Mouse (Mus musculus) urinary bladder, postnatal 36 days (tissue): ENCODE results near the gene Slc6a15.

ENCODE experiments used
- DNase-seq, 2 experiments: peaks; one replicate each; pipeline ENCODE4 v3.0.0; 2022; ENCODE audit warnings: low spot score in 2 of 2, mixed read lengths in 1 of 2

Slc6a15 gene

DNA sequence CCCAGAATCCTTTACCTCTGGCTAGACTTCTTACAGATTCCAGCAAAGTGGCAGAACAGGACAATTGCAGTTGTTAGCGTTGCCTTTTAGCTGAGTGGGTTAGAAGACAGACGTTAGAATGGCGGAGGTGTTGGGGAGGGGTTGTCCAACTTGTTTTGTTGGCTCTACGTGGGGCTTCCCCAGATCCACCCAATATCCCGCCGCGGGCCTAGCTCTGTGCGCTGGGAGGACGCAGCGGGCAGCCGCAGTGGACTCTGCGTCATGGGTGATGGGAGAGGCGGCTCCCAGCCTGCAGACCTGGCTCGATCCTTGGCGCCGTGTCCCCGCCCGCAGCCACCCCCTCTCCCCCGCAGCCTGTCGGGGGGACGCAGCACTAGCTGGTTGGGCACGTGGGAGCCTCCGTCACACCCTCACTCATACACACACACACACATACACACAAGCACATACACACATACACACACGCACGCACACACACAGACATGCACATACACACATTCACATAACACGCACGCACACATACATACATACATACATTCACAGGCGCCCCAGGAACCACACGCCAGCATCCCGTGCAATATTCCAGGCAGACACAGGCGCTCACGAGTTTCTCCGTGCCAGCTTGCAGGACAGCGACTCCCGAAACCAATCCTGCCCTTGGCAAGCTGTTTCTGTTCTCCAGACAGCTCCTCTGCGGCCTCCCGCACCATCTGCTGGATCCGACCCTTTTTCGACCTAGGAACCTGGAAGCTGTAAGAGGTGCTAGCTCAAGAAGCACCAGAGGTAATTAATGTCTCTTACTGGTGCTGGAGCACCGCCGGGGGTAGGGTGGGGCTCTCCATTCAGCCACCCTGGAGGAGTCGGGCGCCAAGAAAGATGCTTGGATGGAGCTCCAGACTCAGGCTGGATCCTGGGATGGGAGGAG, at the start of gene Slc6a15:
Gene Slc6a15, plus strand, starts transcription at position 413 of the 925 bp plus-strand sequence.
- DNase-seq: no peak

DNA sequence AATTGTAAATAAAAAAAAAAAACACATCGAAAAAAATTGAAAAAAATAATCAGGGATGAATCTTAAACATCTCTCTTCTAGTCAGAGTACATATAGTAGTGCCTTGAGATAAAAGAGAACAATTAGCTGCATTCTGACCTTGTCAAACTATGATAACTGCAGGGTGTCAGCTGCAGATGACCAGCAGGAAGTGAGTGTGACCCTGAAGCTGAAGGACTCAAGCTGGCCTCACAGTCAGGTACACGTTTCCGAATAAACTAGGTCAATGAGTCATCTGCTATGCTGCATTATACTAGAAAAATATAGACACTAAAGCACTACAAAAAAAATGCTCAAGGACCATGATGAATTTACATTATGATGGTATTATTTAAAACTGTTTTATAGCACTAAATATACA, 45.6 kb upstream of the Slc6a15 start:
- DNase-seq: no peak

DNA sequence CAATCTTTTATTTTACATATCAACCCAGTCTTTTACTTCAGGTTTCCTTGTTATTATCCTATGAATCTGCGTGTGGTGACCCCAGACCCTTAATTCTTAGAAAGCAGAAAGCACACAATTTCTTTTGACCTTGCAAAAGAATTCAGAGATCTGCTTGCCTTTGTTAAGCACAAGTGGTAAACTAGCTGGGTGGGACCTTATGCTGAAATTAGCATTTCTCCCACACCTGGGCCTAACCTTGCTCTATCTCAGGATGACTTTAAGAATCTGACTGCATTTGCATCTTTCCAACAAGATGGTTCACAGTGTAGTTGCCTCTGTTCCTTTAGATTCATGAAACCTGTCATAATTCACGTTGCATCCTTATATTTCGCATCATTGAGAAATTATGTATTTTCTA, 44.2 kb upstream of the Slc6a15 start:
- DNase-seq: no peak

DNA sequence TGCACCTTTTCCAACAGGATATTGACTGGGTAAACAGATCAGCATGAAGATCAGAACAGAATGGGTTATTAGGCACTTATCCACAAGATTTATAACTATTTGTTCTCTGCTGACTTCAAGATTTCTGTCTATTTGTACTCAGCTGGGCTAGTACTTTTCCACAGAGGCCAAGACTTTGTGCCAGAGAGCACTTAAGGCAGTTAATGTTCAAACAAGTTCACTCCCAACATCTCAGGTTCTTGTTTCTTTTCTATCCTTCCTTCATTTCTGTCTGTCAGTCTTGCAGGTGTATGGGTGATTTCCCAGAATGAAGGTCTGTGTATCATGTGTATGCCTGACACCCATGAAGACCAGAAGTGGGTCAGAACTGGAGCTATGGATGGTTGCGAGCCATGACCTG, 33.3 kb upstream of the Slc6a15 start:
- DNase-seq: no peak

DNA sequence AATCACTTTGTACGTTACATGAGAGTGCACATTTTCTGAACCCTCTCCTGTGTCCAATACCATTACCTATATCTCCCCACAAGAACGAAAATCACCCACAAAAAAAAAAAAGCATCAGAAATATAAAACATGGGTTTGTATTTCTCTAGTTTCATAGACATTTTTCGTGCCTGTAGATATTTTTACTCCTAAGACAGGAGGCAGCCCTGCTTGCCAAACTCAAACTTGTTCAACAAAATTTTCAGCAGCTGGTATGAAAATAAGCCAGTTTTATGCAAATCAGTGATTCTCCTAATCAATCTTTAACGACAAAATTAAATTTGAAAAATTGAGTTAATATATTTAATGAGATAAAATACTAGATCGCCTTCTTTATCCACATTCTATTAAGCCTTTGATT, 27.7 kb upstream of the Slc6a15 start:
- no peak for DNase-seq

DNA sequence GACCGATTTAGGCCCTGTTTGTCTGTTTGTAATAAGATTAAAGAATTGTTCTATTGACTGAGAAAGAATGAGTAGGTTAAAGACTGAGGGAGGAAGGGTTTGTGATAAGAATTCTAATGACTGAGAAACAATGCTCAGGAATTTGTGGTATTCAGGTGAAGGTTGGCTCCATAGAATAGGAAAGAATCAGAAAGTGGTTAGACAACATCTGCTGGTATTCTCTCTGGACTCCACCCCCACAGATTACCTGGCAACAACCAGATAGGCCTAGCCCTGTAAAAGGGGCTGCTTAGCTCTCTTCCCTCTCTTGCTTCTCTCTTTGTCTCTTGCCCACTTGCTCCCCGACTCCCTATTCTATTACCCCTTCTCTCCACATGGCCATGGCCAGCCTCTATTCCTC, 20.8 kb upstream of the Slc6a15 start:
- DNase-seq: no peak

DNA sequence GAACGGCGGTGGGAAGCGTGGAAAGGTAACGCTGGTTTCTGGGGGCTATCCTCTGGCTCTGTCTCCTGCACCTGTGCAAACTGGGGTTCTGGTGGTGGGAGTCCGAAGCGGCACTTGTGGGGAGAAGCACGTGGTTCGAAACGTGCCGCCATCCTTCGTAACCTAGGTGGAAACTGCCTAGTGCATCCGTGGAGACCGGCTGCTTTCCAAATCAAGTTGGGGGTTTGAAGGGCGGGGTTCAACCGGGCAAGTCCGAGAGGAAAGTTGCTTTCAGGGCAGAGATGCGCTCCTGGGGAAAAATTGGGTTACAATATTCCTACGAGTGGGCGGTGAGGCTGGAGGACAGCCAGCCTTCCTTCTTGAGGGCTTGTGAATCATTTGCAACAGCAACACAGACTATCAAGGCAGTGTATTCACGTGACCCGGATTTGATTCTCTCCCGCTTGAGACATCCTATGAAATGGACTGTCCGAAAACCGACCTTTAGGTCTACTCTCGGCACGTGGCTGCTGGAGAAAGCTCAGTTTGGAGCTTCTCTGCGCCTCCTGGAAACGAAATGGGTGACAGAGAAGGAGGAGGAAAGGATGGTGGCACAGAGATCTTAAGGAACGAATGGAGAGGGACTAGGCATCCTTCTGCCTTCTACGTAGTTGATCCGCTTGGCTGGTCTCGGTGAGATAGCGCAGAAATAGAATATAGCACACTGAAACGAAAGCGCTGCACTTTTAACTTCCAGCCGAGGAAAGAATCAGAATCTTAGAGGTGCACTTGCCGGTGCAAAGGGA, 905 bp downstream of the Slc6a15 start:
- no peak for DNase-seq

DNA sequence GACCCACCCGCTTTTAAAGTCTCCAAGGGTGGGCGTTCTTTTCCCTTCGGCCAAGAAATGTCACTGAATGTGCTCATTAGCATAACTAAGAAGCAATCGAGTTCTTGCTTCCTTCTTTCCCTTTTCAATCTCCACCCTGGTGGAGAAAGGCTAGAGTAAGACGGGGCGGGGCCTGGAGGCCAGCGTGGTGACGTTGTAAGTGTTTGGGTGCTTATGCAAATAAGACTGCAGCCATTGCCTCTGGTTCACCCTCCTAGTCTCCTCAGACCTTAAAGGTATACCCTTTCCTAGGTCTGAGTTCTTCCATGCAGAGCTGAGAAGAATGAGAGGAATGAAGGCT, 1.5 kb downstream of the Slc6a15 start:
- peak; percentile 9 to 31 for DNase-seq

DNA sequence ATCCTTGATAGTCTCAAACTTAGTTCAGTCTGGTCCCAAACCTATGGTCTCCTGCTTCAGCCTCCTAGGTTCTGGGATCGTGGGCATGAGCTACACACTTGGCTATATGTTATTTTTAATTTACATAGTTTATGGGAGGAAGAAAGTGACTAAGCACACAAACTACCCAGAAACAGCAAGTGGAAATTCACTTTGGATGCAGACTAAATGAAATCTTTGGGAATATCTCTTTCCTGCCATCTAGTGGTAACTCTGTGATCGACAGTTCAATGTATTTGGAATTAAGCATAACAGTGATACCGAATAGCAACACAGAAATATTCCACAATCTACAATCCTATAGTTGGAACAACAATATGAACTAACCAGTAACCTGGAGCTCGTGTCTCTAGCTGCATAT, 34.6 kb downstream of the Slc6a15 start:
- DNase-seq: no peak

DNA sequence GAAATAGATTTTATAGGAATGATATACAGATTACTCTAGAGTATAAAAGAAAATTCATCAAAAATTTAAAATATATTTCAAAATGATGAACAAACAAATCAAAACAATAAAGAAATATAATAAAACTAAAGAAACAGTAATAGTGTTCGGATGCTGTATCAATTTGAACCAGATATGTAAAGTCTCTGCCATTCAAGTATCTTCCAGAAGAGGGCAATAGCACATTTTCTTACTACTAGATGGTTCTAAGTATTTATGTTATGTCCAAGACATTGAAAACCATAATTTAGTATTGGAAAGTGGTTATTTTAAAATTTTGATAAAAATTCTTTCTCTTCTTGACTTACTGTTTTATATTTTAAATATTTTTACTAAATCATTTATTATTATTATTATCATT, 60.1 kb downstream of the Slc6a15 start:
- DNase-seq: no peak

DNA sequence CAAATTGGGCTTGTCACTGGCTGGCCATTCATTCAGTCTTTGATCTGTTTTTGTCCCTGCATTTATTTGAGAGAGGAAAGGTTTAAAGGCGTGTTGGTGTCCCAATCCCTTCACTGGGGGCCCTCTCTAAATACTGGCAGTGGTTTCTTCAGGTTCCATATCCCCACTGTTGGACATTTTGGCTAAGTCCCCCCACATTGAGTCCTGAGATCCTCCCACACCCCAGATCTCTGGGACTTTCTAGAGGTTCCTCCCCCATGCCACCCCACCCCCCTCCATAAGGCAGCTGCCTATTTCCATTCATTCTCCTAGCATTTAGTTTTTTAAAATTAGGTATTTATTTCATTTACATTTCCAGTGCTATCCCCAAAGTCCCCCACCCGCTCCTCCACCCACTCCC, 75.0 kb downstream of the Slc6a15 start:
- DNase-seq: no peak

DNA sequence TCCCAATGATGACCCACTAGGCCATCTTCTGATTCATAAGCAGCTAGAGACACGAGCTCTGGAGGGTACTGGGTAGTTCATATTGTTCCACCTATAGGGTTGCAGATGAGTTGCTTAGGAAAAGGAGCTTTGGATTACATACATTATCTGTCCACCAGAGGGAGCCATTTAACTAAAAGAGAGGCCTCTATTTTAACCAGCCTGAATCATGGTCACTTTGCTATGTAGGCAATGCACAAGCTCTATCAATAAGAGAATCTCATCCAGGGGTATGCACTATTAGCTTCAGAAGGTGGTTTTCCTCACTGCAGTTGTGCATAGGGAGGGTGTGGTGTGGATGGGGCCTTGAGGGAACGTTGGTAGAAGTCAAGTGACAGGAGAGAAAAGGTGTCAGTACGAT, 75.5 kb downstream of the Slc6a15 start:
- DNase-seq: no peak

DNA sequence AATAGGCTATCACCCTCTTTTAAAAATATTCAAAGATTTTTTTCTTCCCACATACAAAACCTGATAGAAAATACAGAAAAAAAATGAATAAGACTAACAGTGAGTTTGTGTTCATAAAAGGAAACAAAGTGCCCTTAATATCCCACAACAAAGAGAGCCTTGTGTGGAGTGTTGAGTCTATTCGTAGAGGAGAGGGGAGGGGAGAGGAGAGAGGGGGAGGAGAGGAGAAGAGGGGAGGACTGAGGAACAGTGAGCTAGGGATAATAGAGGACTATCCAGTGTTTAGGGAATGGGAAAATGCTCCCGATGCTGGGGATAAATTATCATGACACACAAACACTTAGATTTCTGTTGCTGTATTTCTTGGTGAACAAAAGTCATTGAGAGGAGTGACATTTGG, 80.8 kb downstream of the Slc6a15 start:
- no peak for DNase-seq

DNA sequence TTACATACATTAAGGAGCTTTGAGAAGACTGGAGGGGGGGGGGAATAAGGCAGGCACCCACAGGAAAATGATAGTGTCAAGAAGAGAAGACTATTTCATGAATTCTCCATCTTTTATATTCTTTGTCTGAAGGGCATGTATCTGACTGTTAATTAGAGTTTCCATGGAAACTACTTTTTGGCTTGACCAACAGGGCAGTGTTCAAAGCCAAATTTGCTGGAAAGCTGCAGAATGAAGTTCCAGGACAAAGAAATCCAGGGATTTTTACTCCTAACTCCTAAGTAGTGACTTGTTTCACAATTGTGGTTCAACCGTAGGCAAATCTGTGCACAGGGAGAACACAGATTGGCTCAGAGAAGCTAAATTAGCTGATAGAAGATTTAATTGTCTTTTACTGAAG, 90.3 kb downstream of the Slc6a15 start:
- DNase-seq: no peak
